Mouse (Mus musculus) left cerebral cortex, adult 8-10 months (tissue): ENCODE data around the gene Ackr1. TPM values are rescaled to one million over a fixed set of nuclear protein-coding genes. Genes with fewer than 3 reads are reported as not detected.

ENCODE experiments used
- DNase-seq, 2 experiments: peaks; one replicate each; pipeline ENCODE4 v3.0.0; 2022; ENCODE audit warnings: low spot score in 2 of 2
- total RNA-seq, 4 experiments: library from RNA; stranded (reverse); gene quantifications; 2 replicates each; pipeline ENCODE4 v1.2.4; 2022

The Ackr1 gene
- total RNA-seq: 10 to 100 TPM; 58.7 to 67.1 (median 61.4) TPM

DNA sequence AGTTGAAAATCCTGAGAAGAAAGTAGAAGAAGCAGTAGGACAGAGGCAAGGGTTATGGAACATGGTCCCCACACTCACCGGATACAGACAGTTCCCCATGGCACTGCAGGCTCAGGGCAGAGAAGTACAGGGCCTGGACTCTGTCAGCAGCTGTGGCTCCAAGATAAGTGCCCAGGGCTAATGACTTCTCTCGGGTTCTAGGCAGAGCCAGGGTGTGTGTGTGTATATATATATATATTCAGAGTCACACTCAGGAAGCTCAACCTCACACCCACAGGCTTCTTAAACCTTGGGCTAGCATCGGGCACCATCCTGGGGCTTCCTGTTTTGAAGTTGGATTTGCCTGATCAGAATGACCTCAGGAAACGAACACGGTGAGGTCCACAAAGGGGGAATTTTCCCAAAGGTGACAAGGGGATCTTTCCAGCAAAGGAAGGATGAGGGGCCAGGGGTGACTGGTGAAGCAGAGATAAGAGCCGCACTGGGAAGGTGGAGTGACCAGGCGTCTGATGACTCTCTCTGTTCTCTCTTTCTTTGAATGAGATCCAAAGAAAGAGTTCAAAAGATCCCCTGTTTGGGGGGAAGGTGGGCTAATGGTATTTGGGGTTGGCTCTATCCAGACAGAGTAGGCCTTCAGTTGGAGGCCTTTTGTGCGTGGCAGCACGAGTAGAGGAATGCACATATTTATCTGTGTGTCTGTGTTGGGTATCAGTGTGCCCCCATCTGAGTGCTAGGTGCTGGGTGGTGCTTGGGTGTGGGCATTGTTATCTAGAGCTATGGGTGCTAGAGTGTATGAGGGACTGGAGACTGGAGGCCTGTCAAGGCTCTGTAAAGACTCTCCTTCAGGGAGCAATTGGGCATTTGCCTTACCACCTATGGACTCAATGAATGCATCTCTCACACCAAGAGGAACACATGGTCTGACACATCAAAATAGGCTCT lies at the start of gene Ackr1:
Gene Ackr1 (minus strand): TSS at position 439 of the 942 bp plus-strand sequence.
- DNase-seq: no peak

DNA sequence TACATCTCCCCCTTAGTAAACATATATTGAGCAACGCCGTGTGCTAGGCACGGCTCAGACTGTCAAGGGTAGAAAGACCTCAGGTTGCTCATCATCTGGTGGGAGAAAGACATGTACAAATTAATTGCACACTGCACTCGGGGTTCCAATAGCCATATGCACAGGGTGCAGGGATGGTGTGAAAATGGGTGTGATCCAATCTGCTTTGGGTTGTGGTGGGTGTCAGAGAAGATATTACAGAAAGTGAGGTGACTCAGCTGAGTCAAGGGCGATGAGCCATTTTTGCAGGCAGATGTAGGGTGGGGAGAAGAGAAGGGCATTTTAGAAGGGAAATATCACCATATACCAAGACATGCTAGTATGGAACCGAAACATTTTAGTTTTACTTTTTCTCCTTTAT lies 47.9 kb upstream of the Ackr1 start:
- DNase-seq: no peak

DNA sequence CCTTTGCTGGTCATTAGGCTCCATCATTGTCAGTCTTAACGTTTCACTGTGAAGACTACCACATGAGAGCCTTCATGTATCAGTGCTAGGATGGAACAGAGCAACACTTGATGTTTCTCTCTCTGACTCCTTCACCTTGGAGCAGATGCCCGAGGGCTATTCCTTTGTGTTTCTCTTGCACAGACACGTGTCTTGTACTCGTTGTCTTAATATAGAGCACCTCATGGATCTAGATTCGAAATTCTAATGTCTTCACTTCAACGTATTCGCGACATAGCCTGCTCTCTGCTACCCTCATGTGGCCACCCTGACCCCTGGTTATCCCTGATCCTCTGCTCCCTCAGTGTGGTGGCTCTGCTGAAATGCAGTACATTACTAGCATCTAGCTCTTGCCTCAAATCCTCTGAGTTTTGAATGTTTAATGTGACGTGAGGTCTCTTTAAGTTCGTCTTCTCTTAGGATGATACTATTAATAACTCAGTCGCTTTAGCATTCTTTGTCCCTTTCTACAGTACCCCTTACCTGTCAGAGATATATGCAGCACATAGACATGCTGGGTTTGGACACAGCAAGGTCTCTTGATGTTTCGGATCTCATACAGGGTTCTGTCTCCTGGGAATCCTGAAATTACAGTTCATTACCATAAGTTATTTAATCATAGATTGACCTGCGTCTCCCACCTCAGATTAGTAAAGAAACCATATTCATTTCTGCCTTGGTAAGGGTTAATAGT lies 44.0 kb upstream of the Ackr1 start:
- DNase-seq: peak; percentile 49 to 59

DNA sequence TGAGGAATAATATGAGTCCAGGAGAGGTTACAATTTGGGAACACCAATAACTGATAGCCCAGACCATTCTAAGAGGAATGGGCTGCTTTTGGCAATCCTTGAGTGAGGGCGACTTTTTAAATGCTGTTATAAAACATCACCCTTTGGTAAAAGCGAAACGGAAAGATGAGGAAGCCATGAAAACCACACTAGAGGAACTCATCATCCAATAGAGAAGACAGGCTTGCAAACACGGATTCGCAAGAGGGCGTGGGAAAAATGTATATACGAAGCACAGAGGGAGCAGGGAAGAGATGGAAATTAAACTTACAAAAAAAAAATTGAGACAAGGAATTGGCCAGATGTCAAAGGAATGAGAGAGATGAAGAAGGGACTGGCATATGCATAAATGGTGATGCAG lies 40.5 kb upstream of the Ackr1 start:
- DNase-seq: no peak

DNA sequence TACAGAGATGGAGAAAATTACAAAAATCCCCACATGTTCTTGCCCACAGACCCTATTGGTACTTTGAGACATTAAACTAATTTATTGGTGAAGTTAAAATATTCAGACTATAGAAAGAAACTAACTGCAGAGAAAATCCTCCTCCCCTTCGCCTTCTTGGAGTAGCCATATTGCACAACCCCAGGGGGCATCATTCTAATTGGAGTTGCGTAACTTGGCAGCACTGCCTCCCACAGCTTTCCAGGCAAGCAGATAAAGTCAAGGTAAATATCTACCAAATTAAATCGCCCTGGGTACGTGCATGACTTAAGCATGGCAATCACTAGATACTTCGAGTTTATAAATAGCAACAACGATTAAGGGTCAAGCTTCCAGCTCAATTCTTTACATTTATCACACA lies 38.0 kb upstream of the Ackr1 start:
- DNase-seq: no peak

DNA sequence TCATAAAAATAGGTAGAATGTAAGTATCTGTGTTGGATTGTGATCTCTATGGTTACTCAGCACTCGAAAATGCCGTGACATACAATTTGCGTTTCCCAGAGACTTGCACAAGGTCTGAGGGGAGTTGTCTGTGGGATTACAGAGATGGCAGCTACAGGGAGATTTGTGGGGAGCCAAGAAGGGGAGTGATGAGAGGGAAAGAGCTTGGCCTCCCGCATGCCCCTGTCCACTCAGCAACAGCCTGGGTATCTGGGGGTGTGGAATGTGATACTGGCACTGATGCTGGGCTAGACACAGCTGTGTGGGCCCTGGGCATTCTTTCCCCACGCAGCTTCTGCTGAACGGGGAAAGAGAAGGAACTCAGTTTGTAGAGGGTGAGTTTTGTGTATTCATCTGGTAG lies 36.9 kb upstream of the Ackr1 start:
- DNase-seq: no peak

DNA sequence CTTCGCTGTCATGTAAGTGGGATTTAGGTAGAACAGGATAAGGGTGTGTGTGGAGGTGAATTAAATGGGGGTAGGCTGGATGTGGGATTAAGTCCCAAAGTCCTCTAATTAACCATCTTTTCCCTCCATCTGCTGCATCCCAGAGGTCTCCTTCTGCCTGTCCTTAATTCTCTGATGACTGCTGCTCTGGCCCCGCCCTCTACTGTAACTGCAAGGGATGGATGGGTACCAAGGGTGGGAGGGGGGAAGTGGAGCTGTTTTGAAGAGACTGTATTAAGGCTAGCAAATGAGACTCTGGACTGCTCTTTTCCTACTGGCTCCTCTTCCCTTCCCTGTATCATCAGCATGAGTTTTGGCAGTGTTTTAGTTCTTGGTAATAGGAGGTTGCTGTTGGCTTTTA lies 36.1 kb upstream of the Ackr1 start:
- DNase-seq: no peak

DNA sequence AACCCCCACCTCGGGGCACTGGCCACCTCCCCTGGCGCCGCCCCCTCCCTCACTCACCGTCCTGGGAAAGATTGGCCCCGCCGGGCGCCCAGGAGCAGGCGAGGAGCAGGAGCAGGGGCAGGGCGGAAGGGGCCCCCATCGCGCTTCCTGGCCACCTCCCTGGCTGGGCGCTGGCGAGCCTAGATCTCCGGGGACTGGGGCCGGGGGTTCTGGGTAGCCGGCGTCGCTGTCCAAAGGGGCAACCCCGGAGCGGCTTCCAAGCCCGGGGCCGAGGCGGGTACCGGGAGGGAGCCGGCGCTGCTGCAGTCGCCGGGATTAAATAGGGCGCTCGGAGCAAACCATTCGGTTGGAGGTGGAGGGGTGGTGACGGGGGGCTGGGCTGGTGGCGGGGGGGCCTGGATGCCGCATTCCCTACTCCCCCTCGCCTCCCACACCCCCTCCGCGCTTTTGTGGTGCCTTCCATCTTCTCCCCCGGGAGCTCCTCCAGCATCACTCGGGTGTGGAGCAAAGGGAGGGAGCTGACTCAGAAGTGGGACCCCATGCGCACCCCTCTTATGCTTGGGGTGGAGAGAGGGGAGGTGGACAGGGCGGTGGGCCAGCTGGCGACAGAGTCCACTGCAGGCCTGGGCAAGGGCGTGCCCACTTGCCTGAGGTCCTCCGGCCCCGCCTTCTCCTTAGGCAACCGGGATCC lies 34.0 kb upstream of the Ackr1 start, which contains the start of gene Cadm3:
Gene Cadm3 (minus strand): TSS at position 340 of the 691 bp plus-strand sequence.
- DNase-seq: peak; percentile 67 to 72

DNA sequence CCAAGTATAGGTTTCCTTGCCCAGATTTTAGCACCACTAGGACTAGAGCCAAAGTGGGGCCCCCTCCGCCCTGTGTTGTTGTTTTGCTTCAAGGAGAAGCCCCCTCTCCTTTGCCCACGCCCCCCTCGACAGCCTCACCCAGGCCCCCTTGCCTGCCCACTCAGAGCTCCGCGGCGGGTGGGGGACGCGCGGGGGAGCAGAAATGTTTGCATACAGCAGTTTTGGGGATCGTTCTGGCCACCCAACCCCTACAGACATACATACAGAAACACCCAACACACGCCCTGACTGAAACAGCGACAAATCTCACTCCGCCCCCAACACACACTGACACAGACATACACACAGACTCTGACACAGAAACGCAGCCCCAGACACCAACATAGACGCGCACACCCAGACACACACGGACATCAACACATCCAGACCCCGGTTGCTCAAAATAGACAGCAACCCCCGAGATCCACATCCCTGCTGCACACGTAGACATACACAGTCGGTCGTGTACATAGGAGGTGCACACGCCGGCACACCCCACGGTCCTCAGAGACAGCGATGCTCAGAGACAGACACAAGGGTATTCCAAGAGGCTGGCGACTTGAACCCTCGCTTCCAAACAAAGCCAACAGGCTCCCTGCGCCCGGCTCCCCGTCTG lies 33.3 kb upstream of the Ackr1 start:
- peak; percentile 43 to 62 for DNase-seq

DNA sequence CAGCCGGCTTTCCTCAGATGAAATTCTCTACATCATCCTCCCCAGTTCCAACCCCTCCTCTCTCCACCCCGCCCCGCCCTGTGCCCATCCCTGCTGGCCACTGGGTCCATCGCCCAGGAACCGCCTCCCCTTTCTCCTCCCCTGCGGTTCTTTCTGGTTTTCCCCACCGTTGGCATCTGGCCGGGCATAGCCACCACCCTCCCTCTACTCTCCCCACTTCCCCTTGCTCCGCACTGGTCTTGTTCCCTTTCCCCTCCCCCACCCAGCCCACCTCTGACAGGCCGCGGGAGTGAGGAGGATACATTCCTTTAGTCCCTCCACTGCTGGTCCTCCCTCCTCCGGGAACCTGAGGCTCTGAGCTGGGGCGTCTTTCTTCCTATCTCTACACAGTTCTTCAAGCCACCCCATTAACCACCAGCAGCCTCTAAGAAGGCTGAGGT lies 32.4 kb upstream of the Ackr1 start:
- no peak for DNase-seq

DNA sequence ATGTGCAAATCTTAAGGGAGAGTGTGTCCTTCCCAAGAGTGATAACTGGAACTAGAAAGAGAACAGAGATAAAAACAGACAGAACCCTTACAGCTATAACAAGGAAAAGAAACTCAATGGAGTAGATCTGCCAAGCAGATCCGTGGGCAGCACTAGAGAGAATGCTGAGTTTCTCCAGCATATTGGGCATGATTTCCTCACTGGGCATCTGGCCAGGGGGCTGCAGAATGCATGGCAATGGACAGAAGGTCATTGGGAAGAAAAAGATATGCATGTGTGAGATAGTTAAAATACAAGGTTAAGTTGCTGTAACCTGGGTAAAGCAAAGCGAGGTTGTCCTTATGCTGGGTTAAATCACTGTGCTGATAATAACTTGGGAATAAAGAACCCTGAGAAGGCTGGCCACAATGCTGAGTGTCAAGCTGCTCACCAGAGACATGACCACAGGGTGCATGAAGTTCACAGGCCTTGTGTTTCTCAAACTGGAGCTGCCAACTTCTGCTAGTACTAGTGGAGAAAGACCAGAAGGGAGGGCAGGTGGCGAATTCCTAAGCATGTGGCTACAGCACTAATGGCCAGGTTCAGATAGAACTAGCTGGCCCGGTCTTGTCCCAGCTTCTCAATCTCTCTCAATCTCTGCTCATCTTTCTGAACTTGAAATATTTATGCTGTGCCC lies 30.7 kb upstream of the Ackr1 start:
- DNase-seq: no peak

DNA sequence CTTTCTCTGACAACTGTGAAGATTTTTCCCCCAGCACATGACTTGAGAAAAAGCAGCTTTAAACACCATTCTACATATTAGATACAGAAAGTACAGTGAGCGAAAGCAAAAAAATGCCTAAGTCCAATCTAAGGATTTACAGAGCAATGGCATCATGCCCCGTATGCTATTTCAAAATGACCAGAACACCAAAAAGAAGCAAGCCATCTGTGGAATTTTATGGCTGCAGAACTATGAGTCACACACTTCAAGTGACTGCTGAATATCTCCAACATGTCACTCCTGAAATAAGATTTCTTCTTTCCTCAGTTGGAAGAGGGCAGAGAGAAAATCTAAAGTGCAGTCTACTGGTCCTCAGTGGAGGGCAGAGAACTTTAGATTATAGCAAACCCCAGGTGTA lies 29.9 kb upstream of the Ackr1 start:
- DNase-seq: no peak

DNA sequence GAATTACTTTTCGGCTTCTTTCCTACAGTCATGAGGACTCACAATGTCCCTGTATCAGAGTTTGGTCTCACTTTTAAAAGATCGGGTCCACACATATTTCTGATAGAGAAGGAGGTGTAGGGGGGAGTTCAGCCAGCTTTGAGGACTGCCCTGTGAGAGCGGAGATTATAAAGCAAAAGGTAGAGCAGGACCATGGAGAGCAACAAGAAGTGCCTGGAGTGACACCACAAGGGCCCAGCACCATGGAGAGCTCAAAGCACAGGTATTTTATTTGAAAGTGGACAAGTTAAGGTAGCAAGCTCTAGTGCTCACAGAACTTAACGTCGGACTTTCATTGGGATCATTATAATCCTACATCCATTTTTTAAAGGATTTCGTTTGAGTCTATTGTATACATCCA lies 28.1 kb upstream of the Ackr1 start:
- no peak for DNase-seq

DNA sequence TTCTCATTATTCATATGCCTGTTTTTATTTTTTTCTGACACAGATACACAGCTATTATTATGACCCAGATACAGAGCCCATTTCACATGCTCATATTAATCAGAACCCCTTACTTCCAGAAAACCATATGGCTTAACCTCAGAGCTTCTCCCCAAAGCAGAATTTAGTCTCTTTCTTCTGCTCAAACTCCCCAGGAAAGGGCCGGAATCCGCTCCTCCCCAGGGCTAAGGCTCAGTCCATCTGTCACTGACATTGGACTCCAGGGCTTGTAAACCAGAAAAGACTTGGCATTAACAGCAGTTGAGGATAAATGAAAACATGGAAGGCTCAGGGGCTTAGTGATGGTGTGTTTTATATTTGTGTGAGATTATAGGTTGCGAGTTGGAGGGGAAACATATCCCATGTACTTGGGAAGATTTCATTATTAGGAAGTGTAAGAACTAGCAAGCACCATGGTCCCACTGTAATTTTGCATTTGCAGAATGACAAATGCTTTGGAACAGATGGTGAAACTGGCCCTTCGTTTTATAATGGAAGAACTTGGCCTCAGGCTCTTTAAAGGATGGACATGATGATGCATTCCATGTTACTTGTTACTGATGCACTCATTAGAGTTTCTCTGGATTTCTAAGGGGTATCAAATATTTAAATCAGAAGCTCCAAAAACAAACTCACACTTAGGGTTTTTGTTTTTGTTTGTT lies 26.2 kb upstream of the Ackr1 start:
- no peak for DNase-seq

DNA sequence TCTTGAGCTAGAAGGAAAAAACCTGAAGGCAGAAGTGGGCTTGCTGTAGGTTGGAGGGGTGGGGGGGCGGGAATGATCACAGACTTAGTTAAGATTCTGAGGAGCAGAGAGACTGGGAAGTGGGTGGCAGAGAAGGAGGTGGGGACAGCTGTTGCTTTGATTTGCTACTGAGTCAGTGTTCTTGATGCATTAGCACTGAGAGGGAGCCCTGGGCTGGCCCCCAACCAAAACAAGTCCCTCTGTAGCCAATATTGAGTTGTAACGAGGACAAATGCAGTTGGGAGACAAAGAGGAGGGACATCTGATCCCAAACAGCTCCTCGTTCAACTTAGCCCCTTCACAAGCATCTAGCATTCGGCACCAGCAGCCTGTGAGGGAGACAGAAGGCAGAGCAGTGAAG lies 24.2 kb upstream of the Ackr1 start:
- peak in 1 of 2 experiments; percentile 67 for DNase-seq

DNA sequence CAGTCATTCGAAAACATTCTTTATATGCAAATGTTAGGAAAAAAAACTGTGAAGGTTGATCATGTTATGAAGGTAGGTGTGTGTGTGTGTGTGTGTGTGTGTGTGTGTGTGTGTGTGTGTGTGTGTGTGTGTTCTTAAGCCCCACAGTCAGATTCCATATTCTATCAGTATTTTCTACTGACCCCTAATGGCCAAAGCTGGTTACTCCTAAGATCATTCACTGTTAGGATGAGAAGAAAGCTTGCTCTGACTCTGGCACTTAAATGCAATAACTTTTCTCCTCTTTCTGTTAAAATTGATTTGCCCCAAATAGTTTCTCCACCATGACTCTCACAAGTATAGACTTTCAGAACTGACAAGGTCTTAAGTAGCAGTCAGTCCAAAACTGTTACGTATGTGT lies 23.1 kb upstream of the Ackr1 start:
- DNase-seq: no peak

DNA sequence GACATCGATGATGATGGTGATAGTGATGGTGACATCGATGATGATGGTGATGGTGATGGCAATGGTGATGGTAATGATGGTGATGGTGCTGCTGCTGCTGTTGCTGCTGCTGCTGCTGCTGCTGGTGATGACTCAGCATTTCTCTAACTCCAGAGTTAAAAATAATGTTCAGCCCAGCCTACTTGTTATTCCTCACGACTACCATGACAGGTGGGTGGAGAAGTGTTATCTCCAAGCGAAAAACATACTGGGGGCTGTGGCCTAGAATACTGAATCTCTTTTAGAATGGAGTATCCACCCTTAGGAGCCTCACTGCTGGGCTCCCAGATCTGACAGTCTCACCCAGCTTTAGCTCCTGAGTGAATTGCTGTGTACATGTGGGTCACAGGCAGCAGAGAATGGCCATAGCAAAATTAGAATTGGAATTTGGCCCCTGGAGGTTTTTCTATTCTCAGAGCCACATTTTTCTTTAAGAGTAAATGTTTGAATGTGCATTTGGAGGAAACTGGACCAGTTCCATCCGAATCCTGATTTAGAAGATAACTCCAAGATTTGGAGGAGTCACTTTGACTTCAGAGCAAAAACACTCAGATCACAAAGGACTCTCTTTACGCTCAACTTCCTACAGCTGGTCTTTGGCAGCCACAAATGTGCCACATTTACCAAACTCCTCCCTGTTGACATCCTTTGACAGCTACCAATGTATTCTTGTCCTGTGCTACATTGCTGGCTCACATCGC lies 21.7 kb upstream of the Ackr1 start:
- DNase-seq: peak in 1 of 2 experiments; percentile 64

DNA sequence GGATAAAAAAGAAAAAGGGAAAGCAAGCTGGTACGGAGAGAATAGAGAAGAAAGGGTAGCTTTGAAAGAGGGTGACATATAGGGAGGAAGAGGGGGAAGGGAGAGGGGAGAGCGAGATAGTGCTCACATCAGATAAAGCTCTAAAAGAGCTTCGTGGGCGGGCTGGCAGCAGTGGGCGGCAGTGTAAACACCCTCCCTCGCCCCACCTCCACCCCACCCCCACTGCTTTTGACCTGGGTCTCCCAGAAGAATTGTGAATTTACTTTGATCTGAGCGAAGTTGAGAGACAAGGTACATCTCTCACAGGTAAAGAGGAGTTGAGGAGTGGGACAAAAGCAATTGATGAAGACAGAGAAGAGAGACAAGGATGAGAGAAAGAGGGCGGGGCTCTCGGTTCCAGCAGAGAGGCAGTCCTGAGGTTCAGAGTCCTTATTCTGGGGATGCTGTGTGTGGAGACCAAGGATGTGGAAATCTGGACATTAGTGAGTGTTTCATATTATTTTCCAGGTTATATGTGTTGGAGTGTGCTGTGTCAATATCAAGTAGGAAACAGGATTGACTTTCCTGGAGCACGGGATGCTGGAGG lies 16.9 kb upstream of the Ackr1 start, which contains the start of gene Aim2:
Gene Aim2 (plus strand): TSS at position 508 of the 586 bp plus-strand sequence.
- DNase-seq: no peak

DNA sequence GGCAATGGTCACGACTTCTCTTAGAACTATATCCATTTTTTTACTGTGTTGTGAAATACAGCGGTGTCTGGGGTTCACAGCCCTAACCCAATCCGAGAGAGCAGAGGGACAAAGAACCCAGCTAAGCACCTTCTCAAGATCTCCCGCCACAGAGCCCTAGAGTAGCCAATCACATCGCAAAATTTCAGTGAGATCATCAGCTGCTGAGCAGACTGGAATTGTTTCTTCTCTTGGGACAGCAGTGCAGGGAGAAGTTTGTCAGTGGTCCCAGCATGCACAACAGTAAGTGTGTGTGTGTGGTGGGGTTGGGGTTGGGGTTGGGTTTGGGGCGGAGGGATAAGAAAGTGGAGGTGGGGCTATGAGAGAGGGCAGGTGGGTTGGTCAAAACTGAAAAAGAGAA lies 16.4 kb upstream of the Ackr1 start:
- DNase-seq: no peak
